Mouse (Mus musculus): ENCODE results near the gene Anks1b. TPM values are rescaled to one million over a fixed set of nuclear protein-coding genes. Genes with fewer than 3 reads are reported as not detected.
"Not testable (repeated sequence)": the region's sequence is repeated elsewhere in the genome, so short reads cannot be mapped to it uniquely, and the experiment has no call there.

Anks1b gene
- total RNA-seq, 1 experiment from 2014 or later: not detected

- ATAC-seq (replicated peaks; ENCODE audit: insufficient number of reproducible peaks, low FRiP score, low TSS enrichment, poor library complexity, severe bottlenecking): no peak
Observed at GRCm38 (mm10) chr10:90607586-90607985, 734.3 kb downstream of the Anks1b start.

GRCm38 (mm10) chr10:90609437-90609836, 736.1 kb downstream of the Anks1b start:
- no peak for ATAC-seq (replicated peaks; ENCODE audit: insufficient number of reproducible peaks, low FRiP score, low TSS enrichment, poor library complexity, severe bottlenecking)

GRCm38 (mm10) chr10:90613051-90613450, 739.7 kb downstream of the Anks1b start:
- no peak for ATAC-seq (replicated peaks; ENCODE audit: insufficient number of reproducible peaks, low FRiP score, low TSS enrichment, poor library complexity, severe bottlenecking)

GRCm38 (mm10) chr10:90615196-90615595, 741.9 kb downstream of the Anks1b start:
- ATAC-seq (replicated peaks; ENCODE audit: insufficient number of reproducible peaks, low FRiP score, low TSS enrichment, poor library complexity, severe bottlenecking): no peak

- ATAC-seq (replicated peaks; ENCODE audit: insufficient number of reproducible peaks, low FRiP score, low TSS enrichment, poor library complexity, severe bottlenecking): no peak
Observed at GRCm38 (mm10) chr10:90616622-90617021, 743.3 kb downstream of the Anks1b start.

- no peak for ATAC-seq (replicated peaks; ENCODE audit: insufficient number of reproducible peaks, low FRiP score, low TSS enrichment, poor library complexity, severe bottlenecking)
Observed at GRCm38 (mm10) chr10:90617664-90618296, 744.5 kb downstream of the Anks1b start.

- no peak for ATAC-seq (replicated peaks; ENCODE audit: insufficient number of reproducible peaks, low FRiP score, low TSS enrichment, poor library complexity, severe bottlenecking)
Observed at GRCm38 (mm10) chr10:90627532-90627931, 754.2 kb downstream of the Anks1b start.

GRCm38 (mm10) chr10:90630099-90630698, 756.9 kb downstream of the Anks1b start:
- ATAC-seq (replicated peaks; ENCODE audit: insufficient number of reproducible peaks, low FRiP score, low TSS enrichment, poor library complexity, severe bottlenecking): no peak

- ATAC-seq (replicated peaks; ENCODE audit: insufficient number of reproducible peaks, low FRiP score, low TSS enrichment, poor library complexity, severe bottlenecking): not testable (repeated sequence)
Observed at GRCm38 (mm10) chr10:90630794-90631193, 757.5 kb downstream of the Anks1b start.

- no peak for ATAC-seq (replicated peaks; ENCODE audit: insufficient number of reproducible peaks, low FRiP score, low TSS enrichment, poor library complexity, severe bottlenecking)
Observed at GRCm38 (mm10) chr10:90637352-90637751, 764.0 kb downstream of the Anks1b start.

- no peak for ATAC-seq (replicated peaks; ENCODE audit: insufficient number of reproducible peaks, low FRiP score, low TSS enrichment, poor library complexity, severe bottlenecking)
Observed at GRCm38 (mm10) chr10:90649681-90650080, 776.4 kb downstream of the Anks1b start.

GRCm38 (mm10) chr10:90657416-90658120, 784.3 kb downstream of the Anks1b start:
- ATAC-seq (replicated peaks; ENCODE audit: insufficient number of reproducible peaks, low FRiP score, low TSS enrichment, poor library complexity, severe bottlenecking): no peak

- no peak for ATAC-seq (replicated peaks; ENCODE audit: insufficient number of reproducible peaks, low FRiP score, low TSS enrichment, poor library complexity, severe bottlenecking)
Observed at GRCm38 (mm10) chr10:90666746-90667145, 793.4 kb downstream of the Anks1b start.

GRCm38 (mm10) chr10:90670291-90670690, 797.0 kb downstream of the Anks1b start:
- ATAC-seq (replicated peaks; ENCODE audit: insufficient number of reproducible peaks, low FRiP score, low TSS enrichment, poor library complexity, severe bottlenecking): no peak

GRCm38 (mm10) chr10:90672135-90672534, 798.8 kb downstream of the Anks1b start:
- no peak for ATAC-seq (replicated peaks; ENCODE audit: insufficient number of reproducible peaks, low FRiP score, low TSS enrichment, poor library complexity, severe bottlenecking)

GRCm38 (mm10) chr10:90674362-90674761, 801.1 kb downstream of the Anks1b start:
- no peak for ATAC-seq (replicated peaks; ENCODE audit: insufficient number of reproducible peaks, low FRiP score, low TSS enrichment, poor library complexity, severe bottlenecking)

GRCm38 (mm10) chr10:90677421-90677820, 804.1 kb downstream of the Anks1b start:
- ATAC-seq (replicated peaks; ENCODE audit: insufficient number of reproducible peaks, low FRiP score, low TSS enrichment, poor library complexity, severe bottlenecking): no peak

- ATAC-seq (replicated peaks; ENCODE audit: insufficient number of reproducible peaks, low FRiP score, low TSS enrichment, poor library complexity, severe bottlenecking): no peak
Observed at GRCm38 (mm10) chr10:90679713-90680470, 806.6 kb downstream of the Anks1b start.

GRCm38 (mm10) chr10:90683813-90684212, 810.5 kb downstream of the Anks1b start:
- ATAC-seq (replicated peaks; ENCODE audit: insufficient number of reproducible peaks, low FRiP score, low TSS enrichment, poor library complexity, severe bottlenecking): no peak
